Mouse (Mus musculus): ENCODE results near the gene Epsti1. TPM values are rescaled to one million over a fixed set of nuclear protein-coding genes. Genes with fewer than 3 reads are reported as not detected.
"Not testable (repeated sequence)": the region's sequence is repeated elsewhere in the genome, so short reads cannot be mapped to it uniquely, and the experiment has no call there.

The Epsti1 gene
- under 1 TPM; 0.44 to 0.78 TPM for total RNA-seq (2021)
- long read RNA-seq, experiment 1: 0 reads
- long read RNA-seq, experiment 2: 0 reads

- no peak for DNase-seq (ENCODE audit: low spot score in 2 of 2)
Observed at GRCm38 (mm10) chr14:77904171-77904762, at the start of gene Epsti1. Gene Epsti1, plus strand, starts transcription at chr14:77904239.

DNA sequence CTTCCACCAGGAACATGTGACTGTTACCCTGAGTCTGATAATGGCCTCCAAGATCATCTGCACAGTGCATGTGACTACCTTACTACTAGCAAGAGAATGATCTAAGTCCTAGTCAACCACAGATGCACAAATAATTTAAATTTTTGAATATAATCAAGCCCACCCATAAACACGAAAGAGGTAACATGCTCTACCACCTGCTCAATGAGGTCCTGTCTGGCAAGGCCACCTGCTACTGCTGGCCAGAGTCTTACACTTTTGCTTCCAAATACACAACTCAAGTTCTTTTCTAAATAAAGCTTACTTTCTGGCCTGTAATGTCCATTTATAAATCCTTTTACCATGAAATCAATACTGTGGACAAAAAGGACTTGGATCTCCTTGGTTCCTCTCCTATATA, 44.1 kb upstream of the Epsti1 start:
- no peak for DNase-seq (ENCODE audit: low spot score in 2 of 2)

GRCm38 (mm10) chr14:77860841-77861560, 43.0 kb upstream of the Epsti1 start:
- no peak for DNase-seq (ENCODE audit: low spot score in 2 of 2)

GRCm38 (mm10) chr14:77864051-77864450, 40.0 kb upstream of the Epsti1 start:
- DNase-seq (ENCODE audit: low spot score in 2 of 2): no peak

GRCm38 (mm10) chr14:77864510-77864909, 39.5 kb upstream of the Epsti1 start:
- DNase-seq (ENCODE audit: low spot score in 2 of 2): no peak

- DNase-seq (ENCODE audit: low spot score in 2 of 2): no peak
Observed at GRCm38 (mm10) chr14:77867601-77868000, 36.4 kb upstream of the Epsti1 start.

GRCm38 (mm10) chr14:77870926-77871325, 33.1 kb upstream of the Epsti1 start:
- DNase-seq (ENCODE audit: low spot score in 2 of 2): no peak

DNA sequence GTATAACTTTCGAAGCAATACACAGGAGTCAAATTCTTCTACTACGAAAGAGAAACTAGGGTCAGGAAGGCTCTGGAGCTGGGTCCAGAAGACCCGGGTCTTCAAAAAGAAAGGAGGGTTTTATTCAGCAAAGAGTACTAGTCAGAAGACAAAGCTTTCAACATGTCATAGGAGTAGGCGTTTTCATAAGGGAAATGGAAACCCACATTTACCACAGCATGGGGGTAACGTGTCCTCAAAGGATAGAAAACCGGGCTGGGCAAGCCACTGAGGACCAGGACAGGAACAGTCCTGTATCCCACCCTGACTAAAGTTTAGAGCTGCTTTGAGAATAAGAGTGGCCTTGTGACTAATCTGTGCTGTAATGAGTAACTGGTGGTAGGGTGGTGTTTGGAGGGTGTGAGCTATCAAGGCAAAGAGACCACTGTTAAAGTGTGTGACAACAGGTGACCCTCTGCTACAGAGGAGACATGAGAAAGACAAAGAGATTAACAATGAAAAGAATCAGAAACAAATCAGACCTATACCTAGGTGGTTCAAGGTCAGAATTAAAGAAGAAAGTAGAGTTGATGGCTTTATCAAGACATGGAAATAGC, 32.6 kb upstream of the Epsti1 start:
- no peak for DNase-seq (ENCODE audit: low spot score in 2 of 2)

DNA sequence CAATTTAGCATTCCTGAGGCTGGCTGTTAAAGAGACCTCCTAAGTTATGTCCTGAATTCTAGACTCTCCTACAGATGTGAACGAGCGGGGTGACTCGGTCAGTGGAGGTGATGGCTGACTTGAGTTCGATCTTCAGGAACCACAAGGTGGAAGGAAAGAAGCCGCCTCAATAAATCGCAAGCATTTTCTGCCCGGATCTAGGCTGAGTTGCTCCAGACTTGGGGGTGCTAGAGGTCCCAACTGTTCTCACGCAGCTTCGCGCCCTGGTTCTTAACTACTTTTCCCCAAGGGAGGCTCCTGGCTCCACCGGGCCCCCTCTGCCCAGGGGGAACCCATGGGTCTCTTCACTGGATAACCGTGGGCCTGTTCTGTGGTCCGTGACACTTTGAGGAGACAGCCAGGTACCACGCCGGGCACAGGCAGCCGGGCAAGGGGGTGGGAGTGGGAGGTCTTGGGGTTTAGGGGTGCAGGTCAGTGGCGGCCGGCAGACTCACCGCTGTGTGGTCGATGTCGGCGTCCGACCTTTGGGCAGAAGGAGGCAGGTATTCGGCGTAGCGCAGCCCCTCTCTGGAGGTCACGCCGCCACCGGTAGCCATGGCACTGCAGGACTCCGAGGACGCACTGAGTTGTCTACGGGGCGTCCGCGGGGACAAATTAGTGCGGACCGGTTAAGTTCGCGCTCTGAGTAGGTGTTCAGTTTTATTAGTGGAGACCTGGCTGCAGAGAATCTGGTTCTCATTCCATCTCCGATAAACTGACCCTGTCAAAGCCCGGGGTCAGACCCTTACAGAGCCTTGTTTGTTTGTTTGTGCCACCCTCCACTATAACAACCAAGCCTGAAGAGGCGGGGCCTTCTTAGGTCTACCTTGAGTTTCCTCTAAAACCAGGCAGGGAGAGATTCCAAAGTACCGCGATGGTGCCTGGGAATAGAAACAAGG, 29.5 kb upstream of the Epsti1 start, which contains the start of gene Dnajc15:
Gene Dnajc15 (minus strand): TSS at position 822 of the 938 bp plus-strand sequence.
- peak; percentile 65 to 87 for DNase-seq (ENCODE audit: low spot score in 2 of 2)

- DNase-seq (ENCODE audit: low spot score in 2 of 2): no peak
Observed at GRCm38 (mm10) chr14:77876199-77876598, 27.8 kb upstream of the Epsti1 start.

- DNase-seq (ENCODE audit: low spot score in 2 of 2): not testable (repeated sequence)
Observed at GRCm38 (mm10) chr14:77877876-77878275, 26.2 kb upstream of the Epsti1 start.

DNA sequence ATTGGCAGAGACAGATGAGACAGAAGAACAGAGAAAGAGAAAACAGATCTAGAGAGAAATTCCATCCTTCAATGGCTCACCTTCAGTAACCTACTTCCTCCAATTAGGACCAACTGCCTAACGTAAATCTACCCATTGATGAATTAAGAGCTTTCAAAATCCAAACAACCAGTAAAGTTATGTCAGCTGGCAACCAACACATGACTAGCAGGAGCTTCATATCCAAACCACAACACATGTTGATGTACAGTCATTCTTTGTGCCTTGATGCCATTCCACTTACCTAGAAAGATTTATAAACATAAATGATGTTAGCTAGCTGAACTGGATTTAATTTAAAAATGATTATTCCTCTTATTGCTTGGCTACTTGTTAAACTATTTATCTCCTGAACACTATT, 22.0 kb upstream of the Epsti1 start:
- DNase-seq (ENCODE audit: low spot score in 2 of 2): no peak

GRCm38 (mm10) chr14:77882669-77883068, 21.4 kb upstream of the Epsti1 start:
- no peak for DNase-seq (ENCODE audit: low spot score in 2 of 2)

DNA sequence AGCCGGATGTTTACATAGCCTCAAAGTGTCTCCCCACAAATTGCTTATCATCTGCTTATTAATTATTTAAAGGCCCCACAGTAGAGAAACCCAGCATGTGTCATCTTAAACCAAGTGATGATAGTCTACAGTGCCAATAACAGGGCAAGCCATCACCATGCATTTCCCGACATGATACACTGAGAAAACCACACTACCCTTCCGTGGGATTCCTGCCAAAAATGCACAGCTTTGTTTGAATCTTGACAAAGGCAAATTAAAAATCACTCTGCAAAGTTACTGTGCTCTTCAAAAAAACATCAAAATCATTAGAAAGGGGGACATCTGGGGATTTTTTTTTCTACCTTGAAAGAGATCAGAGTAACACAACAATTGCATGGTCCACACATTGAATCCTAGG, 17.7 kb upstream of the Epsti1 start:
- DNase-seq (ENCODE audit: low spot score in 2 of 2): no peak

DNA sequence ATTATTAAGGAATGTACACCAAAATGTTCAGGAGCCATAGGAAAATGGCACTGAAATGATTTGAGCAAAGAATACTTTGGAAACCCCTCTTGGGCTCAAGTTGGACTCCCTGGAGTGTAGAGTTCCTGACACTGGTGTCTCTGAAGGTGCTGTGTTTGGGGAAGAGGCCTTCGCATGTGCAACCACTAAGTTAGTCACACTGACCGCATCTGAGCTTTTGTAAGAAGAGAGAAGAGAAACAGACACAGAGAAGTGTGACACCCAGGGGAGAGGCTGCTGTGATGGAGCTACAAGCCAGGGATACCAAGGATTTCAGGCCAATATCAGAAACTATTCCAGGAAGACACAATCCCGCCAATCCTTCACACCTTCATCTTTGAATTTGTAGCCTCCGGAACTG, 17.1 kb upstream of the Epsti1 start:
- DNase-seq (ENCODE audit: low spot score in 2 of 2): no peak

- DNase-seq (ENCODE audit: low spot score in 2 of 2): no peak
Observed at GRCm38 (mm10) chr14:77889911-77890310, 14.1 kb upstream of the Epsti1 start.

GRCm38 (mm10) chr14:77895951-77896350, 8.1 kb upstream of the Epsti1 start:
- no peak for DNase-seq (ENCODE audit: low spot score in 2 of 2)

GRCm38 (mm10) chr14:77902541-77902940, 1.5 kb upstream of the Epsti1 start:
- no peak for DNase-seq (ENCODE audit: low spot score in 2 of 2)

GRCm38 (mm10) chr14:77905466-77905865, 1.4 kb downstream of the Epsti1 start:
- DNase-seq (ENCODE audit: low spot score in 2 of 2): no peak

DNA sequence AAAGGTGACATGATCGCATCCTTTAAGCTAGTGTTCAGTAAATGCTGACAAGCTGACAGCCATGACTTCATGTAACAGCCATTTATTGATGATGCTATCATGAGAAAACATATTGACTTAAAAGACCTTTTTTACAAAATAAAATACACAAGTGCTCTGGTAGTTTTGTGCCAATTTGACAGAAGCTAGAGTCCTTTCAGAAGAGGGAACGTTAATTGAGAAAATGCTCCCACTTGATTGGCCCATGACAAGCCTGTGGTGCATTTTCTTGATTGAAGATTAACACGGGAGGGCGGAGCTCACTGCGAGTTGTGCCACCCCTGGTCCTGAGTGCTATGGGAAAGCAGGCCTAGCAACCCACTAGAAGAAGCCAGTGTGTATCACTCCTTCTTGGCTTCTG, 2.5 kb downstream of the Epsti1 start:
- no peak for DNase-seq (ENCODE audit: low spot score in 2 of 2)

GRCm38 (mm10) chr14:77915776-77916175, 11.7 kb downstream of the Epsti1 start:
- no peak for DNase-seq (ENCODE audit: low spot score in 2 of 2)
